Mouse (Mus musculus) midbrain, embryonic 14.5 days (tissue): ENCODE measurements at regions not wholly inside any gene's neighbourhood (a gene's known extent, or its start where the extent isn't known, plus 50 kb on each side); places are given as distances from the start of the nearest gene placed in this dataset.

ENCODE experiments used
- ATAC-seq: fragments of 200-750 bp; cut with Nextera tagmentation; 2 replicates; pipeline ENCODE4 v1.8.0; 2017; ENCODE audit warnings: moderate number of reproducible peaks, moderate library complexity; ENCODE audit not compliant: low FRiP score, low TSS enrichment
- DNase-seq: peaks from one replicate; pipeline ENCODE4 v3.0.0-alpha.2; 2015
- H3K27ac ChIP-seq: fragments of 300-500 bp; sonication (generic); replicated peaks from 2 replicates; pipeline ENCODE4 v1.5.1; 2014; ENCODE audit warnings: mild to moderate bottlenecking, low read depth, low read length, moderate library complexity
- H3K27me3 ChIP-seq: fragments of 300-500 bp; sonication (generic); 2 replicates; pipeline ENCODE4 v1.6.1; 2014; ENCODE audit warnings: low read length, control low read depth, mixed read lengths; ENCODE audit not compliant: control insufficient read depth, insufficient read depth
- H3K36me3 ChIP-seq: fragments of 300-500 bp; sonication (generic); 2 replicates; pipeline ENCODE4 v1.6.1; 2014; ENCODE audit warnings: low read length, control low read depth; ENCODE audit not compliant: control insufficient read depth, insufficient read depth
- H3K4me1 ChIP-seq: fragments of 300-500 bp; sonication (generic); 2 replicates; pipeline ENCODE4 v1.6.1; 2014; ENCODE audit warnings: mild to moderate bottlenecking, antibody characterized with exemption, low read length, control low read depth; ENCODE audit not compliant: control insufficient read depth, insufficient read depth
- H3K4me2 ChIP-seq: fragments of 300-500 bp; sonication (generic); 2 replicates; pipeline ENCODE4 v1.6.1; 2014; ENCODE audit warnings: mild to moderate bottlenecking, low read length, moderate library complexity
- H3K4me3 ChIP-seq: fragments of 300-500 bp; sonication (generic); replicated peaks from 2 replicates; pipeline ENCODE4 v1.5.1; 2014; ENCODE audit warnings: low read depth, low read length
- H3K9ac ChIP-seq: fragments of 300-500 bp; sonication (generic); replicated peaks from 2 replicates; pipeline ENCODE4 v1.6.1; 2014; ENCODE audit warnings: mild to moderate bottlenecking, low read length, moderate library complexity
- H3K9me3 ChIP-seq: fragments of 300-500 bp; sonication (generic); 2 replicates; pipeline ENCODE4 v1.6.1; 2016; ENCODE audit warnings: low read length, control low read depth, mixed read lengths; ENCODE audit not compliant: control insufficient read depth
- WGBS: fragments of 180-500 bp; shearing (Covaris S2); extraction: QIAGEN DNeasy Blood & Tissue Kit; methylation state at CpG from one replicate; pipeline ENCODE4 v1.1.7; 2014; 5-methylcytosine and 5-hydroxymethylcytosine counted together

DNA sequence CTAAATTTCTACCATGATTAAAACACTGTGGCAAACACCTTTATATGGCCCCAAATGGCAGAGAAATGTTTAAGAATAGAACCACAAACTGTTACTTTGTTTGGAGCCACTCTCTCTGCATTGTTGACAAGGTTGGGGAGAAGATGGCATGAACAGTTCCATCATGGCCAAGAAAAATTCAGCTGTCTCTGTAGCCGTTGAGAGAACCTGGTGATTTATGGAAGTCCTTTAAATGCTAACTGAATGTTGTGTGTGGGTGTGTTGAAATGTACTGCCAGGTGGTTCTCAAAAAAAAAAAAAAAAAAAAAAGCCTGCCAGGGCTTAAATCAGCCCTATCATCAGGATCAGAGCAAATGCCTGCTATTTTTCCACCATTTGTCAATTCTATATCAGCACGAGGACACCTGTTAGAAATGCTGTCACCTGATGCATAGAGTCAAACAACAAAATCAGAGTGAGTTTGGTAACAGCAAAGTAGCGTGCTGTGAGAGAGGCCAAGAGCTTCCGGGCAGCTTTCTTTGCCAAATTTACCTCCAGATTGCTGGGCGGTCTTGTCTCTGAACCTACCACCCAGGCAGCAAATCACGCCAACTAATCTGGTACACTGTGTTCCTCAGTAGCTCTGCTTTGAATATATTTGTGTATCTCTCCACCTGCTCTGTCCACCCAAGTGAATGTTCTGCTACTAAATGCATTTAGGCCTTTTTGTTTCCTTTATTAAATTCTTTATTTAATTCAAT, 536.5 kb downstream of the Btbd3 start:
- Histone ChIP-seq H3K4me2 (no peak overlapping the region), H3K4me1 (no peaks in the 10 kb centered on the region), H3K27ac (no peak overlapping the region), H3K9me3 (0 out of 2 replicates have a peak, but pooled peaks cover 2% of the 10 kb centered on the region), H3K36me3 (no peaks in the 10 kb centered on the region), H3K4me3 (no peak overlapping the region), H3K9ac (no peak overlapping the region), H3K27me3 (no peaks in the 10 kb centered on the region)
- WGBS, result 91% methylated on average over 6 of the region's 6 CpGs
- DNase-seq (no peak), ATAC-seq (no peak)

DNA sequence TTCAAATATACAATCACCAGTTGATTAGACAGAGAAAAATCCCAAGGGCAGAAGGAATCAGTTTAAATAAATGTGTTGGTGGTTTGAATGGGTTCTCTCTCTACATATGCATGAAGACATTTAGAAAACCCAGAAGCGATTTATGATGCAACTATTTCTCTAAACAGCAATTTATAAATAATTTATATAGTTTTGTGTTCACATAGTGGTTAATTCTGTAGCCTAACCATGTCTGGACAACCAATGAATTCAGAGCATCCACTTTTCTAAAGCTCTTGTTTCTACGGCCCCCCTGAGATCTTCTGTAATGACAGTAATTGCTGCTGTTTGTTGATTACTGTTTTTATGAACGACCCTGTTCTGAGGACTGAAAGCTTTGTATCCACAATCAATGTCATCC, 549.8 kb downstream of the Btbd3 start:
- Histone ChIP-seq H3K4me3 (no peak overlapping the region), H3K4me2 (no peak overlapping the region), H3K36me3 (no peaks in the 10 kb centered on the region), H3K9ac (no peak overlapping the region), H3K4me1 (no peaks in the 10 kb centered on the region), H3K27me3 (no peaks in the 10 kb centered on the region), H3K27ac (no peak overlapping the region), H3K9me3 (no peaks in the 10 kb centered on the region)
- 81% methylated on average over 3 of the region's 3 CpGs for WGBS
- DNase-seq, result no peak
- ATAC-seq, result no peak

DNA sequence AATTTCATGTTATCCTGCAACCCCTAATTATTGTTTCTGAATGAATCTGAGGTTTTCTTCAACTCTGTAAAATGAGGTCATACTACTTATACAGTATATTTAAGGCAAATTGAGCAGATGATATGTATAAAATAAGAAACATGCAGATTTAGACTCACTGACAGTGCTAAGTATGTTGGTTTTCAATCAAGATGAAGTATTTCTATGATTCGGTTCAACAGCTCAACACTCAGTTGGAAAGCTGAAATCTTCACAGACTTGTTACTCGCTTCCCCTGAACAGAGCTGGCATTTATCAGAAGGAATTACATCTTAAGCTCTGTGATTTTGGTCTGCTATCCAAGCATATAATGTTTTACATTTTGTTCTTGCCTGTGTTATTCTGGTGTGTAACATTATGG, 553.4 kb downstream of the Btbd3 start:
- Histone ChIP-seq H3K9me3 (no peaks in the 10 kb centered on the region), H3K9ac (no peak overlapping the region), H3K27me3 (no peaks in the 10 kb centered on the region), H3K4me3 (no peak overlapping the region), H3K27ac (no peak overlapping the region), H3K36me3 (no peaks in the 10 kb centered on the region), H3K4me1 (no peaks in the 10 kb centered on the region), H3K4me2 (no peak overlapping the region)
- DNase-seq (no peak), ATAC-seq (no peak)
- WGBS, result 85% methylated on average over 2 of the region's 2 CpGs

DNA sequence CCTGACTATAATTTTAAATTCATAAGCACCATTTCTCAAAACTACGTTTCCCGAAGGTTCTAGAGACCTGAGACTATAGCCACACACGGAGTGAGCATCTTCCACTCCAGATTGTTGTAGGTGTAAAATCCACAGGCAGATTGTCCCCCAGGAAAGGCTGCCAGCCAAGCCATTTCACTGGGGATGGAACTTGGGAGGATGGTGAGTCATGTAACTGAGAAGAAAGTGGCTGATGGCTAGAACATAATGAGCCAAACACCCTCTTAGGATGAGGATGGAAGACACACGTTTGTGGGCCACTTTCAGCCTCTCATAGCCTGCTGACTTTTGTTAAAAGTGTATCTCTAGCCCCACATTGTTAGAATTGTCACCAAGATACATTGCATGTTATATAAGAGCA, 564.1 kb downstream of the Btbd3 start:
- Histone ChIP-seq H3K27me3 (no peaks in the 10 kb centered on the region), H3K36me3 (no peaks in the 10 kb centered on the region), H3K4me2 (no peak overlapping the region), H3K9me3 (no peaks in the 10 kb centered on the region), H3K27ac (no peak overlapping the region), H3K9ac (no peak overlapping the region), H3K4me3 (no peak overlapping the region), H3K4me1 (no peaks in the 10 kb centered on the region)
- WGBS, result 84% methylated on average over 4 of the region's 4 CpGs
- DNase-seq (no peak), ATAC-seq (no peak)

DNA sequence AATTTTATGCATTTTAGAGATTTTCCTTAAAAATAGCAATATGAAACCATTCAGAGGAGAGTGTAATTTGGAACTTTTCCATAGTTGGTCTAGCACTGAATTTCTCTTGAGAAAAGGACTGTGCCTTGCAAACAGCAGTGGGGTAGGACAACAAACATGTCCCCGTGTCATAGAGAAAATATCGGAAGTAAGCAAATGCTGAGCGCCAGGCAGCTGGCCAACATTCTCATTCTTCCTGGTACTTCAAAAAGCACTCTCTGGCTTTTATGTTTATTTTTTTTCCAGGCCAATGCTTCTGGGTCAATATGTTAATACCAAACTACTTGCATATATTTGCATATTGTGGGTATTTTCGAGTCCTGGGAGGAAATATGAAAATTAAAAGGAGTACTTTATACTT, 568.5 kb downstream of the Btbd3 start:
- Histone ChIP-seq H3K9me3 (no peaks in the 10 kb centered on the region), H3K4me3 (no peak overlapping the region), H3K36me3 (no peaks in the 10 kb centered on the region), H3K27me3 (no peaks in the 10 kb centered on the region), H3K4me1 (no peaks in the 10 kb centered on the region), H3K27ac (no peak overlapping the region), H3K4me2 (no peak overlapping the region), H3K9ac (no peak overlapping the region)
- DNase-seq (peak; percentile 33), ATAC-seq (no peak)
- WGBS, result 67% methylated on average over 4 of the region's 4 CpGs

DNA sequence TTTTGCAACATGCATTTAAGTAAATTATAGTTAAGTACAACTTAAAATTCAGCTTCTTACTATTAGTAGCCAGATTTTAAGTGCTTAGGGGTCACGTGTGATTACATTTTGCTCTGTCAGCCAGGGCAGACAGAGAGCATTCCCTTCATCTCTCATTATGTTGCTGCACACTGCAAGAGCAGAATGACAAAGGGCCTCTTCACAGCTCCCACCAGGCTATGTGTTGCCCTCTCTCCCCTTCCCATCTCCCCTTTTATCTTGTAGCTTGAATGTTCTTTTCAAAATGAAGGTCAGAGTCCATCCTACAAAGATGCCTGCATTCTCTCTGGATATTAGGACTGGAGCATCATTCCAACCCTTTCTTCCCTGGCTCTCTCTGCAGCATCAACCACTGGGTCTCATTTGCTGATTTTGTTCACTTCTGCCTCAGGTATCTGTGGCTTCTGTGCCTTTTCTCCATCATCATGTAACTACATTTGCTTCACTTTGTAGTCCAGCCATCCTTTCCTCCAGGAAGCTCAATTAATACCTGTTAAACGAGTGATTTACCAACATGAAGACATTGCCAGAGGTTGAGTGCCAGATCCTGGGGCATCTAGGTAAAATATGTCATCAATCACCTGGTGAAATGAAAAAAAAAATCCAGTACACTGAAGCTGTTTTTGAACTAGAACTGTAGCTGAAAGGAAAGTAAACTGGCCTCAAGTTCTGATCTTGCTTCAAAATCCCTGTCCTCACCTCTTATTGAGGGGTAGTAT, 571.6 kb downstream of the Btbd3 start:
- WGBS, result 51% methylated on average over 2 of the region's 2 CpGs
- Histone ChIP-seq H3K9ac (no peak overlapping the region), H3K4me2 (no peak overlapping the region), H3K4me3 (no peak overlapping the region), H3K27me3 (no peaks in the 10 kb centered on the region), H3K4me1 (no peaks in the 10 kb centered on the region), H3K27ac (no peak overlapping the region), H3K36me3 (no peaks in the 10 kb centered on the region), H3K9me3 (no peaks in the 10 kb centered on the region)
- ATAC-seq (no peak), DNase-seq (no peak)

DNA sequence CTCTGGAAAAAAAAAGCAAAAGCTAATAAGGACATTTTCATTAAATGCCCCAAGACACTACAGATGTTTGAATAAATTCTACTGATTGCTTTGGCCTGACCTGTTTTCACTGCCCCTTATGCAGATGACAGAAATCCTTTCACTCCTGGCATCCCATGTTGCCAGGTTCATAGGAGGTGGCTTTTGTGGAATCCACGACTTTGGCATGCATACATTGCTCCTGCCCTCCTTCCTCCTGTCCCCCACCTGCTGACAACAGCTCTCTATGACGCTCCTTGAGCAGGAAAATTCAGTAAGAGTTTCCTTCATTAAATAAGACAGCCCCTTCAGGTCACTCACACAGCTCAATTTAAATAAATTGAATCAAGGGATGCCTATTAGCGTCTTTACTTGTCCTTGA, 582.5 kb downstream of the Btbd3 start:
- DNase-seq (no peak), ATAC-seq (no peak)
- Histone ChIP-seq H3K27me3 (no peaks in the 10 kb centered on the region), H3K9me3 (no peaks in the 10 kb centered on the region), H3K36me3 (no peaks in the 10 kb centered on the region), H3K27ac (no peak overlapping the region), H3K9ac (no peak overlapping the region), H3K4me1 (no peaks in the 10 kb centered on the region), H3K4me3 (no peak overlapping the region), H3K4me2 (no peak overlapping the region)
- WGBS, result 34% methylated on average over 3 of the region's 3 CpGs

DNA sequence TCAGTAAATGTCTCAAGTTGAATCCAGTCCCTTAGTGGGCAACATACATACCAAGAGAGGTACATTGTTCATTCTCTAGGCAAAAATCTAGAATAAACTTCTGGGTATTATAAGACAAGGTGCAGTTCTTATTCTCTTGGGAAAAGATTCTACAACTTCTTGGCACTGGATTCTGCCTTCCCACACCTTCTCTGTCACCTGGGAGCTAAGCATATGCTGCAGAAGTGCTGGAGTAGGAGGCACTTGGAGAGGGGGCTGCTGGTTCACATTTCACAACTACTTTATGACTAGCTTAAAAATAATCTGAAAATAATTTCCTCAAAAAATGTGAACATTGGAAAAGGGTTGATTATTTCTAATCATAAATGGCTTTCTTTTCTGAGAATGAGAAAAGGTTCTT, 602.8 kb downstream of the Btbd3 start:
- H3K9ac ChIP-seq, result no peak overlapping the region
- no peak overlapping the region for H3K4me3 ChIP-seq
- no peaks in the 10 kb centered on the region for H3K9me3 ChIP-seq
- no peak overlapping the region for H3K27ac ChIP-seq
- H3K27me3 ChIP-seq, result no peaks in the 10 kb centered on the region
- H3K4me2 ChIP-seq, result no peak overlapping the region
- no peaks in the 10 kb centered on the region for H3K4me1 ChIP-seq
- DNase-seq, result no peak
- no peak for ATAC-seq
- H3K36me3 ChIP-seq, result no peaks in the 10 kb centered on the region

DNA sequence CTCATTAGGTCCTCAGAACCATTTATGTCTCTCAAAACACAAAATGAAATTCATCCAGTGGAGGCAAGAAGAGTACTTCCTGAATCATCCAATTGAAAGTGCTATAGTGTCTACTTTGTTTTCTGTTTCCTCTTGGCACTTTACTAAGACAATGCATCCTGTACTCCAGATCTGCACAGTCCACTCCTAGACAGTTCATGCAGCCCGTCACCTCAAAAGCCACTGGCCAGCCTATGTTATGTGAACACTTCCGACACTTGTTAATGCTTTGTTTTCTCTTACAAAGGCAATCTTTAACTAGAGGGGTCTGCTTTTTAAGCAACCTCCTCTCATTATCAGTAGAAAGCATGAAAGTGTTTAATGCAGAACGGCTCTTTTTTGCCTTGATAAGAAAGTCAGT, 597.1 kb upstream of the Sptlc3 start:
- peaks cover 7% of the 10 kb centered on the region; the same call in 1 of the 2 replicates for H3K4me1 ChIP-seq
- H3K36me3 ChIP-seq, result no peaks in the 10 kb centered on the region
- H3K4me3 ChIP-seq, result no peak overlapping the region
- H3K4me2 ChIP-seq, result no peak overlapping the region
- WGBS, result 34% methylated on average over 3 of the region's 3 CpGs
- H3K27ac ChIP-seq, result 0 out of 2 replicates have a peak overlapping the region, but pooled peaks have one; percentile 1
- ATAC-seq (no peak), DNase-seq (no peak)
- H3K9ac ChIP-seq, result no peak overlapping the region
- no peaks in the 10 kb centered on the region for H3K27me3 ChIP-seq
- no peaks in the 10 kb centered on the region for H3K9me3 ChIP-seq
